Mouse (Mus musculus) ES-Bruce4 (cell line): ENCODE data around the gene Akirin2.

Source experiments
- CTCF ChIP-seq: IDR thresholded peaks from one replicate; pipeline ENCODE4 v1.8.1; 2011; ENCODE audit warnings: low read depth, low read length
- EP300 ChIP-seq: IDR thresholded peaks from 2 replicates; pipeline ENCODE4 v1.6.1; 2011; ENCODE audit warnings: low read depth, low read length; ENCODE audit not compliant: insufficient read depth
- POLR2A ChIP-seq: IDR thresholded peaks from one replicate; pipeline ENCODE4 v1.8.1; 2011; ENCODE audit warnings: low read length; ENCODE audit not compliant: insufficient read depth

DNA sequence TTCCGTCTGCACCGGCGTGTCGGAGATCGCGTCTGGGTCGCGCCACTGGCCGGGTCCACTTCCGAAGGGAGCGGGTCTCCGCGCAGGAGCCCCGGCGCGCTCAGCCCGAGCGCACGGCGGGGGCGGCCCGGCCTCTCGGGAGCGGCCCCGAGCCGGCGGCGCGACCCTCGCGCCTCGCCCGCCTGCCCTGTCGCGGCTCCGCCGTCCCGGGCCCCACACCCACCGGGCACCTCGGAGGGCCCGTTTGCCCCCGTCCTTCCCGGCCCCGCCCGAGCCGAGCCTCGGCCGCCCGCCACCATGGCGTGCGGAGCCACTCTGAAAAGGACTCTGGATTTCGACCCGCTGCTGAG is at the start of gene Akirin2:
- no peak for TF ChIP-seq CTCF
- TF ChIP-seq POLR2A: no peak
- TF ChIP-seq EP300: no peak
